Mouse (Mus musculus): ENCODE data around the gene Slc22a7.
A peak's percentile ranks its signal among the peaks of the same experiment; 100 is the strongest.

The Slc22a7 gene

GRCm38 (mm10) chr17:46436672-46437366 lies 1.4 kb downstream of the Slc22a7 start:
- DNase-seq (ENCODE audit: low spot score), result no peak

GRCm38 (mm10) chr17:46433627-46434026 lies 4.6 kb downstream of the Slc22a7 start:
- DNase-seq (ENCODE audit: low spot score), result no peak

- no peak for DNase-seq (ENCODE audit: low spot score)
These were observed 9.4 kb downstream of the Slc22a7 start, which contains the start of gene Crip3 for GRCm38 (mm10) chr17:46428761-46429414. TSS of gene Crip3 (plus strand) at chr17:46428926.

GRCm38 (mm10) chr17:46426496-46426895 lies 11.8 kb downstream of the Slc22a7 start:
- DNase-seq (ENCODE audit: low spot score), result no peak

DNA sequence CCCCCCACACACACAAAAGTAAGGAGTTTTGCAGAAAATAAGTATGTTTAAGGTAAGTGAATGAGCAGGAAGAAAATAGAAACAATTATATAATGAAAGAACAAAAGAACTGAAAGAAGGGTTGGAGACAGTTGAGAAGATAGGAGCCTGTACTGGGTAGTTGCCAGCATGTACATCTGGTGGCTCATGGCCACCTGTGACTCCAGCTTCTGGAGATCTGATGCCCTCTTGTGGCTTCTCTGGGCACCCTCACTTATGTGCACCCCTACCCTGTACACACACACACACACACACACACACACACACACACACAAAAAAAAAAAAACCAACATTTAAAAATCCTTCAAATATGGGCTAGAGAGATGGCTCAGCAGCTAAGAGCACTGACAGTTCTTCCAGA lies 18.5 kb downstream of the Slc22a7 start:
- DNase-seq (ENCODE audit: low spot score), result no peak

DNA sequence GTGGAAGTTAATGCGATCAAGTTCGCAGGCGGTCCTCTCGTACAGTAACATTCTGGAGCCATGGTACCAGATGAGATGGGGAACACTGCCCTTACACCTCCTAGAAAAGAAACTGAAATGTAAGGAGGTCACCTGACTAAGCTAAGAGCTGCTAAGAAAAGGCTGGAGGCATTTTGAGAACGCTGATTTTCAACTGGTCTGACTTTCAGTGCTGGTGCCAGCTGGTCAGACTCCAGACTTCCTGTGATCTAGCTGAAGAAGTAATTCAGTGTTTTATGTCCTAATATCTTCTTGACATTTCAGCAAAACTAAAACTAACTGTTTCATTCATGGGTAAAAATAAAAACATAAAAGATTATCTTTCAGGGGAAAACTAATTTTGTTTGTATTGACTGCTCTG lies 19.6 kb downstream of the Slc22a7 start:
- DNase-seq (ENCODE audit: low spot score), result no peak

DNA sequence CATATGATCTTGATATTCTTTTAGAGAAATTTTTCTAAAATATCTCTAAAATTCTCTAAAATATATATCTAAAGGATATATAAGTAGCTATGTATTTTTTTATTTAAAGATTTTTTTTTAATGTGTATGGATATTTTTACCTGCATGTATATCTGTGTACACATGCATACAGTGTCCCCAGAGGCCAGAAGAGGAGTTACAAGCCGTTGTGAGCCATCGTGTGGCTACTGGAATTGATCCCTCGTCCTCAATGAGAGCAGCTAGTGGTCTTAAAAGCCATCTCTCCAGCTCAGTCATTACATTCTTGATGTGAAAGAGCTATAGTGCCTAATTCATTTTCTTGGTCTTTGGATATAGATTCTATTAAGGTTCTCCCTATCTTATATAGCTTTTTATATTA lies 29.8 kb downstream of the Slc22a7 start:
- no peak for DNase-seq (ENCODE audit: low spot score)

GRCm38 (mm10) chr17:46394631-46395030 lies 43.6 kb downstream of the Slc22a7 start:
- no peak for DNase-seq (ENCODE audit: low spot score)

- DNase-seq (ENCODE audit: low spot score), result no peak
These were observed 45.2 kb downstream of the Slc22a7 start for GRCm38 (mm10) chr17:46393012-46393411.

- DNase-seq (ENCODE audit: low spot score), result no peak
These were observed 50.1 kb downstream of the Slc22a7 start for GRCm38 (mm10) chr17:46388200-46388599.

GRCm38 (mm10) chr17:46384061-46384801 lies 54.0 kb downstream of the Slc22a7 start:
- no peak for DNase-seq (ENCODE audit: low spot score)

DNA sequence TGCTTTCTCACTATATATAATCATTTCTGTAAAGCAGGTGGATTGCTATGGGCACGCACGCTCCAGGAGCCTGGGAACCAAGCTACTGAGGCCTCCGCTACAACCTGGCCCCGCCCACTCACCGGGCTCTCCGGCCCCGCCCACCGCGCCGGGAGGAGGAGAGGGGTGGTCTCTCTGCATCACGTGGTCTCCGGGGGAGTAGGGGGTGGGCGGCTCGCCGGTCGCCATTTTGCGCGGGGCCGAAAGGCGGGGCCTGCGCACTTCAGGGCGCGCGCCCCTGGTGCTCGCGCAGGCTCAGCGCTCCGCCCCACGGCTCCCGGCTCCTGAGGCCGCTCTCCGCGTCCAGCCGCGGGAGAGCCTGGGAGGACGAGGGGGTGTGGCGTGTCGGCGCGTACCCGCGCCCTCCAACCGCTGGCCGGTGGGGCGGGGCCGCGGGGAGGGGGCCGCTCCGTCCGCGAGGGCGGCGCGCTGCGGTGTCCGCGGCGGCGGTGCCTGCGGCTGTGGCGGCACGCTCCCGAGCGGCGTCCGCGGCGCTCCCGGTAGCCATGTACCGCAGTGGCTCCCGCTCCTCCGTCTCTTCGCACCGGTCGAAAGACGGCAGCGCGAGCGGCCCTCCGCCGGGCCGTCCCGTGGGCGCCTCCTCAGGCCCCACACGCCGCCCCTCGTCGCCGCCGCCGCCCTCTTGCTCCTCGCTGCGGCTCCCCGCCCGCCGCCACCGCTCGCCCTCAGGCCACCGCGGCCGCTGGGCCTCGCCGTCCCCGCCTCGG lies 54.8 kb downstream of the Slc22a7 start, which contains the start of gene Zfp318:
Gene Zfp318, plus strand, starts transcription at position 438 of the 767 bp plus-strand sequence.
- DNase-seq (ENCODE audit: low spot score), result peak; percentile 98

All from layer of hippocampus, adult 11-12 months (tissue).